Mouse (Mus musculus): ENCODE results near the gene Bmp7.

GRCm38 (mm10) chr2:172977409-172978130, 37.4 kb upstream of the Bmp7 start, which contains the start of gene Spo11:
- TF ChIP-seq GATA1 (IDR thresholded peaks at IDR 0.05; ENCODE audit: low read length): no peak
- no peak for TF ChIP-seq TAL1 (IDR thresholded peaks at IDR 0.05; ENCODE audit: low read length)
